Mouse (Mus musculus) kidney, embryonic 16.5 days (tissue): ENCODE results near the gene Atxn3. TPM values are rescaled to one million over a fixed set of nuclear protein-coding genes. Genes with fewer than 3 reads are reported as not detected.

ENCODE experiments used
- ATAC-seq: fragments of 200-750 bp; cut with Nextera tagmentation; 2 replicates; pipeline ENCODE4 v1.8.0; 2017; ENCODE audit warnings: moderate TSS enrichment; ENCODE audit not compliant: low FRiP score, low TSS enrichment
- H3K27ac ChIP-seq: fragments of 300-500 bp; sonication (generic); 2 replicates; pipeline ENCODE4 v1.5.1; 2014; ENCODE audit warnings: low read length
- H3K27me3 ChIP-seq: fragments of 300-500 bp; sonication (generic); 2 replicates; pipeline ENCODE4 v1.6.1; 2014; ENCODE audit warnings: low read length, control low read depth, mixed read lengths; ENCODE audit not compliant: insufficient read depth
- H3K36me3 ChIP-seq: fragments of 300-500 bp; sonication (generic); 2 replicates; pipeline ENCODE4 v1.6.1; 2014; ENCODE audit warnings: low read length, control low read depth, mixed read lengths; ENCODE audit not compliant: insufficient read depth
- H3K4me1 ChIP-seq: fragments of 300-500 bp; sonication (generic); 2 replicates; pipeline ENCODE4 v1.6.1; 2014; ENCODE audit warnings: low read length, control low read depth, mixed read lengths; ENCODE audit not compliant: insufficient read depth
- H3K4me2 ChIP-seq: fragments of 300-500 bp; sonication (generic); replicated peaks from 2 replicates; pipeline ENCODE4 v1.6.1; 2014; ENCODE audit warnings: low read depth, low read length
- H3K4me3 ChIP-seq: fragments of 300-500 bp; sonication (generic); 2 replicates; pipeline ENCODE4 v1.5.1; 2014; ENCODE audit warnings: mild to moderate bottlenecking, low read length
- H3K9ac ChIP-seq: fragments of 300-500 bp; sonication (generic); replicated peaks from 2 replicates; pipeline ENCODE4 v1.6.1; 2014; ENCODE audit warnings: low read length
- H3K9me3 ChIP-seq: fragments of 300-500 bp; sonication (generic); 2 replicates; pipeline ENCODE4 v1.6.1; 2016; ENCODE audit warnings: low read length, control low read depth
- WGBS: fragments of 180-500 bp; shearing (Covaris S2); extraction: QIAGEN DNeasy Blood & Tissue Kit; methylation state at CpG from one replicate; pipeline ENCODE4 v1.1.7; 2014; 5-methylcytosine and 5-hydroxymethylcytosine counted together
- polyA plus RNA-seq: library from polyadenylated mRNA; unstranded; fragments of >200 nt; fragmentation: Nextera tagmentation; extraction: Ambion mirVana; gene quantifications from 2 replicates; pipeline ENCODE4 v1.2.1, GENCODE M21; 2015

The Atxn3 gene
- polyA plus RNA-seq, 1 experiment from 2014 or later = 12.5 TPM

DNA sequence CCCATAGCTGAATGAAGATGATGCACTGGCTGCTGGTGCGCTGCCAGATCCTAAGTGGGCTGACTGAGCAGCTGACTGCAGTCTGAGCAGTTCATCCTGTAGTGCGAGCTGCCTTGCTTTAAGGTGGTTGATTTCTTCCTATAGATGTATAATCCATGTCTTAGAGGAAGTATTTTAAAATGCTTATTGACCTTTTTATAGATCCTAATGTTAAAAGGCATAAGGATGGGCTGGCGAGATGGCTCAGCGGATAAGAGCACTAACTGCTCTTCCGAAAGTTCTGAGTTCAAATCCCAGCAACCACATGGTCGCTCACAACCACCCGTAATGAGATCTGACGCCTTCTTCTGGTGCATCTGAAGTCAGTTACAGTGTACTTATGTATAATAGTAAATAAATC, 59.1 kb downstream of the Atxn3 start:
- no peak for ATAC-seq
- Histone ChIP-seq H3K27ac (no peak overlapping the region), H3K36me3 (peaks cover 14% of the 10 kb centered on the region; the same call in 1 of the 2 replicates), H3K4me3 (no peak overlapping the region), H3K27me3 (no peaks in the 10 kb centered on the region), H3K9ac (no peak overlapping the region), H3K9me3 (no peaks in the 10 kb centered on the region), H3K4me2 (no peak overlapping the region), H3K4me1 (no peaks in the 10 kb centered on the region)
- WGBS = 95% methylated on average over 8 of the region's 8 CpGs

DNA sequence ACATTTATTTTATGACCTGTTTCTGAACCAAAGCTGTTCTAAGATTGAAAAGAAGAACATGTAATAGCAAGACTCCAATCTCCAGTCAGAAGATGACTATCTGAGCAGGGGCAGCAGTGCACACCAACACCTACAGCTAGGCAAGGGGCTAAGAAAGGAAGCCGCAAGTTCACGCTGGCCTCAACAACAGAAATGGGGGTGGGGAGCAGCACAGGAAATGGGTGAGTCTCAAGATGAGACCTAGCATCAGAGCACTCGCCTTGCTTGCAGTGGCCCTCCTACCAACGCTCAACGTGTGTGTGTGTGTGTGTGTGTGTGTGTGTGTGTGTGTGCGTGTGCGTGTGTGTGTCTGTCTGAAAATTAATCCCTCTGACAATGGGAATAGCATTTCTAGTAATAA, 60.9 kb downstream of the Atxn3 start:
- H3K4me1 ChIP-seq = no peaks in the 10 kb centered on the region
- no peak overlapping the region for H3K4me2 ChIP-seq
- H3K4me3 ChIP-seq = no peak overlapping the region
- peaks cover 21% of the 10 kb centered on the region for H3K36me3 ChIP-seq
- WGBS = 82% methylated on average over 7 of the region's 7 CpGs
- H3K9me3 ChIP-seq = no peaks in the 10 kb centered on the region
- no peak for ATAC-seq
- H3K27ac ChIP-seq = no peak overlapping the region
- H3K27me3 ChIP-seq = no peaks in the 10 kb centered on the region
- H3K9ac ChIP-seq = no peak overlapping the region

DNA sequence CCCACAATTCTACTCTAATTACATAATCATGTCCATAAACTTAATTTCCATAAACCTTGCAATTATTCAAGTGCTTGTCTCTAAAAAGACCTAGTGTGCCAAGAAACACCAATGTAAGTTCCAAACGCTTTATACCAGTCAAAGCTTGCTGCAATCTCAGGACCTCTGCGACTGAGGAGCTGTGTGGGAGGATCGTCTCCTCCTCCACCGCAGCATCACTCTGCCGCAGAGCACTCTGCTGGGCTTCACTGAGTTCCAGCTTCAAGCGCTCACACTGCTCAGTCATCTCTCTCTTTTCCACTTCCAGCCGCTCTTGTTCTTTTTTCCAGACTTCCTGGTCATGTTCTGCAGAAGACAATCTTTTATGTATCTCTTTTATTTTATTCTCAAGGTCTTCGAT, 64.8 kb downstream of the Atxn3 start:
- H3K9me3 ChIP-seq = no peaks in the 10 kb centered on the region
- no peaks in the 10 kb centered on the region for H3K4me1 ChIP-seq
- H3K4me3 ChIP-seq = no peak overlapping the region
- WGBS = 74% methylated on average over 8 of the region's 8 CpGs
- H3K9ac ChIP-seq = no peak overlapping the region
- H3K36me3 ChIP-seq = peaks cover 29% of the 10 kb centered on the region
- ATAC-seq = no peak
- H3K27me3 ChIP-seq = no peaks in the 10 kb centered on the region
- no peak overlapping the region for H3K27ac ChIP-seq
- H3K4me2 ChIP-seq = no peak overlapping the region

DNA sequence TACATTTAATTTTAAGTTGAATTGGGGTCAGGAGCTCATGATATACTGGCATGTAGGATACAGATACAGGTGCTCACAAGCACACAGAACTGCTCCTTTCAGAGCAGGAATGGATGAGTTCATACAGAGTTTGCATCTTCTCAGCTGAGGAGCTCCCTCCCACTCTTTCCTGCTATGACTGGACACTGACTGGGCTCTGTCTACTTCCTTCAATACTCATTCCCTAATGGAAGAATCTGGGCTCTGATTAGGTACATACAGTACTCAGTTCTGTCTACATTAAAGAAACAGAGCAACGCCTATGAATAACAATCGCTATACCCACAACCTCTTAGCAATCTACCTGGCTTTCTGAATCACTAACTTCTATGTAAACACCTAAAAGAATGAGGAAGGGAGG, 65.2 kb downstream of the Atxn3 start:
- 92% methylated on average over 2 of the region's 2 CpGs for WGBS

DNA sequence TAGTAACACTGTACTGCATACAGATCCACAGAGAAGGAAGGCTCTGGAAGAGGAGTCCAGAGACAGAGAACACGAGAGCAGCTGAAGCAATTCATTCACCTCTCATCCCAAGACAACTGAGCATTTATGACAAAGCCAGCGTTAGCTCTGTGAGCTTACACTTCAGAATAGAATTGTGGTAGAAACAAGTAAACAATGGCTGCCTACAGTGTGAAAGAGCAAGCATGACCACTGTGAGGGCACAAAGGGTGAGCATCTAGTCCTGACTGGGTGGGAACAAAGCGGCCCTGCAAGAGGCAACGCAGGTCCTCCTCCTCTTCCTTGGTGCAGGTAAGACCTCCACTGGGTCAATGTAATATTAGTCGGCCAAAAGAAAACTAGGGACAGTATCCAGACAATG, 67.0 kb downstream of the Atxn3 start:
- H3K36me3 ChIP-seq = peaks cover 29% of the 10 kb centered on the region
- H3K4me2 ChIP-seq = no peak overlapping the region
- H3K27me3 ChIP-seq = no peaks in the 10 kb centered on the region
- no peak overlapping the region for H3K4me3 ChIP-seq
- 92% methylated on average over 5 of the region's 5 CpGs for WGBS
- no peak overlapping the region for H3K27ac ChIP-seq
- H3K9me3 ChIP-seq = no peaks in the 10 kb centered on the region
- H3K4me1 ChIP-seq = no peaks in the 10 kb centered on the region
- ATAC-seq = no peak
- no peak overlapping the region for H3K9ac ChIP-seq

More for the DNA sequence above, 65.2 kb downstream of the Atxn3 start:
- no peaks in the 10 kb centered on the region for H3K9me3 ChIP-seq
- H3K4me1 ChIP-seq = no peaks in the 10 kb centered on the region
- no peak overlapping the region for H3K4me3 ChIP-seq
- H3K36me3 ChIP-seq = peaks cover 29% of the 10 kb centered on the region
- no peaks in the 10 kb centered on the region for H3K27me3 ChIP-seq
- H3K4me2 ChIP-seq = no peak overlapping the region
- no peak overlapping the region for H3K27ac ChIP-seq
- H3K9ac ChIP-seq = no peak overlapping the region
- ATAC-seq = no peak

DNA sequence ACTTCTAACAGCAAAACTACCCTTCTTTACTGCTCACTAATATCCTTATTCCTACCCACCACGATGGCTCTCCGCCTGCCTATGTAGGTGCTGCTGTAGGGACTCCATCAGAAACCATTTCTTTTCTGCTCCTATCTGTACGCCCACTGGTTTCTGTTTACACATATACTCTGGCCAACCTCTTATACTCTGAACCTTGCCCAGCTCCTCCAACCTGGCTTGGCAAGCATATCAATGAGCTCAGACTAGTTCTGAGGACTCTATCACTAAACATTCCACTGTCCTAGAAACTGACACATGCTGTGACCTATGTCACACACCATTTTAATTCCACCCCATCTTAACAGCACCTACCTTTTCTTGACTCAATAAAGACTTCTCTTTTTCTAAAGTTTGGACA, 68.7 kb downstream of the Atxn3 start:
- Histone ChIP-seq H3K4me3 (no peak overlapping the region), H3K36me3 (peaks cover 40% of the 10 kb centered on the region), H3K4me2 (no peak overlapping the region), H3K4me1 (no peaks in the 10 kb centered on the region), H3K9ac (no peak overlapping the region), H3K9me3 (no peaks in the 10 kb centered on the region), H3K27ac (no peak overlapping the region), H3K27me3 (no peaks in the 10 kb centered on the region)
- 97% methylated on average over 3 of the region's 3 CpGs for WGBS
- ATAC-seq = no peak

DNA sequence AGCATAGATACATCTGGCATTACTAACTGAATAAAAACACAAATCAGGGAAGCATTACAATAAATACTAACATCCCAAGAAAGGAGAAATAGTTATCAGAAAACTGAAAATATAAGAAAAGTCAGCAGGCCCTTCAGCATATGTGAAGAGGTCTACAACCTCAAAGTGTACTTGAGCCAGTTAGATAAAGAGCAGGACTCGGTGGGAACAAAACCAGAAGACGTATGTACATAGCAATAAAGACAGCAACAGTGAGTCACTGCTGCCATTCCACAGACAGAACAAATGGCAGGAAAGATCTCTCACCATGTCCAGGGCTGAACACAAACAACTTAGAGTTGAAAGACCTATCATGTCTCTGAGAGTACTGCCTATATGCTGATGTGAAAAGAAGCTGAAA, 69.7 kb downstream of the Atxn3 start:
- Histone ChIP-seq H3K4me3 (no peak overlapping the region), H3K4me2 (no peak overlapping the region), H3K4me1 (no peaks in the 10 kb centered on the region), H3K27ac (no peak overlapping the region), H3K36me3 (peaks cover 48% of the 10 kb centered on the region), H3K9ac (no peak overlapping the region), H3K9me3 (no peaks in the 10 kb centered on the region), H3K27me3 (no peaks in the 10 kb centered on the region)
- no peak for ATAC-seq
- WGBS = 85% methylated on average over 2 of the region's 2 CpGs

DNA sequence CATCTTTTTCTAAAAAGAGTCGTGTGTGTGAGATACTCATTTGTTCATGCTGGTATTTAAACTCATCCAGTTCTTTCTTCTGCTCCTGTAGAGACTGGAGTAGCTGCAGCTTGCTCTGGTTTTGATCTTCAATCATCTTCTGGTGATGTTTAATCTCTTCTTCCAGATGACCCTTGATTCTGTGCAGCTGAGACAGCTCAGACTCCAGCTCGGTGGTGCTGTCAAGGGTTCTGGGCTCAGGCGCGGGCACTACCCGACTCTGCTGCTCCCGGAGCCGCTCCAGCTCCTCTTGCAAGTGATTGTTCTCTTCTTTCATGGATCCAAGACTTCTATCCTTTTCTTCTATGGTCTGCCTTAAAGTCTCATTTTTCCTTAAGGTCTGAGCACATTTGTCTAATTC, 73.1 kb downstream of the Atxn3 start:
- 90% methylated on average over 7 of the region's 7 CpGs for WGBS

DNA sequence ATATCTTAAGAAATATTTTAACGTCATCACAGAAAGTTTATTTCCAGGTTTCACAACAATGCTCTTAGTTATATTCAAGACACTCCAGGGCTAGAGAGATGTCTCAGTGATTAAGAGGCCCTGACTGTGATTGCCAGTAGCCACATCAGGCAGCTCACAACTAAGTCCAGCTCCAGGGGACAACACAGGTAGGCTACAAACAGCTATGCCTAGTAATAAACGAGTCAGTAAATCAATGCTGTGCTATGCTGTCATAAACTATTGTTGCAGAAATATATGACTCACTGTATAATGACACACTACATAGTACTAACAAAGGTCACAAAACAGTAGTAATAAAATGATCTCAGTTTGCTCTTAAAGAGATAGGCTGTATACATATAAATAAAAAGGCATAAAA, 81.7 kb downstream of the Atxn3 start:
- H3K4me3 ChIP-seq = no peak overlapping the region

More for the DNA sequence above, 73.1 kb downstream of the Atxn3 start:
- Histone ChIP-seq H3K4me1 (no peaks in the 10 kb centered on the region), H3K27me3 (no peaks in the 10 kb centered on the region), H3K9ac (no peak overlapping the region), H3K36me3 (peaks cover 25% of the 10 kb centered on the region), H3K4me2 (no peak overlapping the region), H3K4me3 (no peak overlapping the region), H3K27ac (no peak overlapping the region), H3K9me3 (no peaks in the 10 kb centered on the region)
- ATAC-seq = no peak

DNA sequence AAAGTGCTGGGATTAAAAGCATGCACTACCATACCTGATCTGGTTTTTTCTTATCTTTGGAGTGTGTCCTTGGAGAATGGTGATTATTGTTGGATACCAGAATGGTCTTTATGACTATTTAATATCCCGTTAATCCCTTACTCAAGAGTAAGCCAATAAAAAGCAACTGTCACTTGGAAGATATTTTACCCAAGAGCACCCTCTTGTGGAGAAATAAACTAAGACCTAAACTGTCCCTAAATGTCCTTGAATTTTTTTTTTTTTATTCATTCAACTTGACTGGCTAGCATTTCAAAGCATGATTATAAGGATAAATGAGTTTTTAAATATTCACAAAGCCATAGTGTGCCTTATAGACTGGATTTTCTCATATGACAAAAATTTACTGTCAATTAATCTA, 82.9 kb downstream of the Atxn3 start:
- no peak overlapping the region for H3K9ac ChIP-seq
- no peaks in the 10 kb centered on the region for H3K27me3 ChIP-seq
- no peaks in the 10 kb centered on the region for H3K4me1 ChIP-seq
- no peak overlapping the region for H3K27ac ChIP-seq
- H3K4me2 ChIP-seq = no peak overlapping the region
- ATAC-seq = peak; percentile 35; the same call in 1 of the 2 replicates
- no peak overlapping the region for H3K4me3 ChIP-seq
- H3K36me3 ChIP-seq = peaks cover 28% of the 10 kb centered on the region
- no peaks in the 10 kb centered on the region for H3K9me3 ChIP-seq
- WGBS = 71% methylated on average over 1 of the region's 1 CpGs

More for the DNA sequence above, 81.7 kb downstream of the Atxn3 start:
- no peak for ATAC-seq
- Histone ChIP-seq H3K4me2 (no peak overlapping the region), H3K27ac (no peak overlapping the region), H3K27me3 (no peaks in the 10 kb centered on the region), H3K9ac (no peak overlapping the region), H3K9me3 (no peaks in the 10 kb centered on the region), H3K4me1 (no peaks in the 10 kb centered on the region), H3K36me3 (peaks cover 27% of the 10 kb centered on the region)
- WGBS = 94% methylated on average over 2 of the region's 2 CpGs
